10 mouse cellular contexts compared by ENCODE assay signal in the genomic region with DNA sequence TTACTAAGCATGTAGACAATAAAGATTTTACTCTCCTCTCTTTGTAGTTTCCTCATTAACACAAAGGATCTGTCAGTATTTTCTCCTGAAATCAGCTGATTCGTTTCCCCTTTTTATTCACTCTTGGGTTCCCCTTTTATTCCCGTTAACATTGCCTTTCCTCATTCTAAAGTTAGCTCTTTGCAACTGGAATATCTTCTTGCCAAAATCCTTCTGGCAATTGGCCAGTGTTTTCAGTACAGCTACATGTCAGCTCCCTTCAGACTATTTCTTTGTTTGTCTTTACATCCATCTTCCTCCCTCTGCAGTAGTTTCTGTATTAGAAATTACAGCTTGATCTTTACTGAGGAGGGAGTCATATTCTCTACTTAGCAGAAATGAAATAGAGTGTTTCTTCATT. TPM values are rescaled to one million over a fixed set of nuclear protein-coding genes. Genes with fewer than 3 reads are reported as not detected.
DNase-seq lines count a peak whose midpoint lies in the region; ATAC-seq and TF ChIP-seq lines count a peak whose summit lies in the region.
"Had no signal": no experiment of that assay in that cellular context is flagged by ENCODE, and none has a peak within 500 bp of the region (broad histone marks: within the 10 kb centered on the region; RNA-seq: fewer than 3 reads in every experiment).

No protein-coding gene starts in this region.

- no peak overlapping the region for H3K9ac ChIP-seq in limb, embryonic 14.5 days (ENCODE audit: low read depth, low read length, severe bottlenecking)

- H3K27me3 ChIP-seq in limb, embryonic 14.5 days (ENCODE audit: control insufficient read depth, insufficient read depth, low read length): no peaks in the 10 kb centered on the region
- H3K27me3 ChIP-seq in limb, embryonic 10.5 days (ENCODE audit: low read depth, poor library complexity, severe bottlenecking): no peaks in the 10 kb centered on the region

- H3K4me3 ChIP-seq in limb, embryonic 14.5 days (replicated peaks; ENCODE audit: low read length): no peak overlapping the region
- no peak overlapping the region for H3K4me3 ChIP-seq in limb, embryonic 10.5 days
- H3K4me3 ChIP-seq: left cerebral cortex, adult 2 months had no signal

- no peak for TF ChIP-seq POLR2A in limb, embryonic 14.5 days (IDR thresholded peaks at IDR 0.05; ENCODE audit: borderline replicate concordance, extremely low read depth, insufficient read depth, insufficient read length)

- H3K9me3 ChIP-seq in limb, embryonic 14.5 days (ENCODE audit: control insufficient read depth, low read length): no peaks in the 10 kb centered on the region
- no peaks in the 10 kb centered on the region for H3K9me3 ChIP-seq in limb, embryonic 10.5 days (replicated peaks)
- H3K9me3 ChIP-seq: G1E had no signal

- H3K4me2 ChIP-seq in limb, embryonic 14.5 days (replicated peaks; ENCODE audit: low read depth, low read length, severe bottlenecking): no peak overlapping the region

- no peaks in the 10 kb centered on the region for H3K36me3 ChIP-seq in limb, embryonic 14.5 days (ENCODE audit: control insufficient read depth, insufficient read depth, low read length)
- H3K36me3 ChIP-seq in limb, embryonic 10.5 days: no peaks in the 10 kb centered on the region
- H3K36me3 ChIP-seq: G1E had no signal

- intact Hi-C loops in heart, postnatal 25 days (cut with DNase I): no loop called here

- no peak overlapping the region for H3K27ac ChIP-seq in limb, embryonic 14.5 days (replicated peaks; ENCODE audit: low read depth, low read length)
- no peak overlapping the region for H3K27ac ChIP-seq in limb, embryonic 10.5 days
- H3K27ac ChIP-seq: left cerebral cortex, adult 2 months had no signal

- 50% methylated on average over 2 of the region's 2 CpGs for WGBS in limb, embryonic 14.5 days
- WGBS in limb, embryonic 10.5 days: 85% methylated on average over 2 of the region's 2 CpGs

- no peaks in the 10 kb centered on the region for H3K4me1 ChIP-seq in limb, embryonic 14.5 days (ENCODE audit: control insufficient read depth, insufficient read depth, low read length)
- no peaks in the 10 kb centered on the region for H3K4me1 ChIP-seq in limb, embryonic 10.5 days

- ATAC-seq in limb, embryonic 14.5 days (ENCODE audit: low FRiP score, low read depth): no peak

- DNase-seq in heart, adult 9 months (ENCODE audit: low spot score in 2 of 2): peak; percentile 42 to 48
- DNase-seq in heart, postnatal 25 days (ENCODE audit: low spot score): no peak
- peak; percentile 58 for DNase-seq in limb, embryonic 14.5 days (ENCODE audit: low spot score)
- no peak for DNase-seq in limb, embryonic 10.5 days (ENCODE audit: low spot score)
- DNase-seq in adipocyte (ENCODE audit: low spot score): peak; percentile 82
- DNase-seq in heart, postnatal 4 days: peak; percentile 23
- no peak for DNase-seq in B cell, adult 2 months
- DNase-seq: gastrocnemius, postnatal 10 days had no signal

RNA-seq across cellular contexts. Expression of a gene that starts 51.4 kb away (rescaled TPM):
- 1 to 10 TPM; 2.2 to 3.1 TPM for total RNA-seq in heart, postnatal 25 days (2021)
- polyA plus RNA-seq in limb, embryonic 14.5 days (2012; rRNA removed): 6.1 and 7.2 TPM in 2 replicates
- 3.3 and 4.6 TPM in 2 replicates for polyA plus RNA-seq in limb, embryonic 14.5 days (2014; fragmentation: Nextera tagmentation; extraction: Ambion mirVana)
- 1.1 and 1.3 TPM in 2 replicates for polyA plus RNA-seq in limb, embryonic 10.5 days (2016; fragmentation: Nextera tagmentation; extraction: Ambion mirVana)
- 1 to 10 TPM; 3.4 to 3.7 TPM for total RNA-seq in heart, postnatal 4 days (2021)

Comparison
In these comparisons a context has a peak if more than half of its experiments do, and no peak if none do; other contexts are left out.
1. DNase-seq: peak in heart, adult 9 months (2 of 2), limb, embryonic 14.5 days (single experiment), adipocyte (single experiment) and heart, postnatal 4 days (single experiment); none in heart, postnatal 25 days (single experiment), limb, embryonic 10.5 days (single experiment) and B cell, adult 2 months (0 of 2).